Mouse (Mus musculus): Measurements from ENCODE around the gene Nup98. TPM values are rescaled to one million over a fixed set of nuclear protein-coding genes. Genes with fewer than 3 reads are reported as not detected.

The Nup98 gene
- polyA plus RNA-seq (2017; shearing (Covaris generic)): 10 to 100 TPM; 23.6 to 25.2 TPM

DNA sequence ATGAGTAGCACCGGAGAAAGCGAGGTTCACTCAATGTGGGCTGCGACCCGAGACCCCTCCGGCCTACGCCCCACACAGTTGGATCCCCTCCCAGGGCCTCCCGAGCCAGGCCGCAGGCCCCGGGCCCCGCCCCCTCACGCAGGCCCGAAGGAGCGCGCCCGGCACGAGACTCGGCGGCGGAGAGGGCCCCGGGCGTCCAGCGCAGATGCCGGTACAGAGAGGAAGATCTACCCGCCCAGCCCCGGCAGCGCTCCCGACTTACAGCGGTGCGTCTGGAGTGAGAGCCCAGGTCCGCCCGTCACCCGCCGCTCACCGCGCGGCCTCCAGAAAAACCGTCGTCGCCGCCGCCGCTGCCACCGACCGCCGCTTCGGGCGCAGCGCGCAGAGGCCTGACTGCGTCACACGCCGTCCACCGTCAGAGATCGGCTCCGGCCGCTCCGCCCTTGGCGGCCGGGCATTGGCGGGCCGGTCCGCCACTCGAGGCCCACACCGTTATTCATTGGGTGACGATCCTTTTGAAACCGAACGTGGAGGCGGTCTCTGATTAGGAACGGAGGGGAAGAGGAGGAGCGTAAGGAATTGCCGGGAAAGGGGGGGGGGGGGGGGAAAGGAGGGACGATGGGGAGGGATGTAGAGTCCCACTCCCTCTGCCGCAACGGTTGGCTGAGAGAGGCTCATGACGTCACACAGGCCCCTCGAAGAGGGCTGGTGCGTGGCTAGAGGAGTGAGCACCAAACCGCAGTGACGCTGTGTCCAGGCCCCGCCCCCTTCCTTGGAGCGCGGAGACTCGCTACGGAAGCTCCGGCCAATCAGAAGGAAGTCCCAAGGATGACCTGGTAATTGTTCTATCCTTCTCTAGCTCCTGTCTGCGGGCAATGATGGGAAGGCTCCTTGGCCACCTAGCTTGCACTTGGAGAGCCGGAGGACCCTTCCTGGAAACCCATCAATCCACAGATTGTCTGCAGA lies at the start of gene Nup98, which contains the start of gene Pgap2:
TSS of gene Nup98 (minus strand) at position 421 of the 966 bp plus-strand sequence.
TSS of gene Pgap2 (plus strand) at position 453 of the 966 bp plus-strand sequence.

DNA sequence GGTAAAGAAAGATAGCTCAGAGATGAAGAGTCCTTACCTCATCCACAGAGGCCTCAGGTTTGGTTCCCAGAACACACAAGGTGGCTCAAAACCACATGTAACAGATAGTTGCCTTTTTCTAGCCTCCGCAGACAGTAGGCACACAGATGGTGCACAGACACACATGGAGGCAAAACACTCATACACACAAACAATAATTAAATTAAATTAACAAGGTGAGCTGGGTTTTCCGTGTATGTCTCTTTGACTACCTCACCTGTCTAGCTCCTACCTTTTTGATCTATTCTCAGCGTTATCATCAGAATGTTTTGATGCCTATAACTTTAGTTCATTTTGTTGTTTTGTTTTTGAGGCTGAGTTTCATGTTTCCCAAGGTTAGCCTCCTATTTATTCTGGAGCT lies 46.0 kb upstream of the Nup98 start, which contains the start of gene Rhog:
TSS of gene Rhog (minus strand) at position 101 of the 400 bp plus-strand sequence.

DNA sequence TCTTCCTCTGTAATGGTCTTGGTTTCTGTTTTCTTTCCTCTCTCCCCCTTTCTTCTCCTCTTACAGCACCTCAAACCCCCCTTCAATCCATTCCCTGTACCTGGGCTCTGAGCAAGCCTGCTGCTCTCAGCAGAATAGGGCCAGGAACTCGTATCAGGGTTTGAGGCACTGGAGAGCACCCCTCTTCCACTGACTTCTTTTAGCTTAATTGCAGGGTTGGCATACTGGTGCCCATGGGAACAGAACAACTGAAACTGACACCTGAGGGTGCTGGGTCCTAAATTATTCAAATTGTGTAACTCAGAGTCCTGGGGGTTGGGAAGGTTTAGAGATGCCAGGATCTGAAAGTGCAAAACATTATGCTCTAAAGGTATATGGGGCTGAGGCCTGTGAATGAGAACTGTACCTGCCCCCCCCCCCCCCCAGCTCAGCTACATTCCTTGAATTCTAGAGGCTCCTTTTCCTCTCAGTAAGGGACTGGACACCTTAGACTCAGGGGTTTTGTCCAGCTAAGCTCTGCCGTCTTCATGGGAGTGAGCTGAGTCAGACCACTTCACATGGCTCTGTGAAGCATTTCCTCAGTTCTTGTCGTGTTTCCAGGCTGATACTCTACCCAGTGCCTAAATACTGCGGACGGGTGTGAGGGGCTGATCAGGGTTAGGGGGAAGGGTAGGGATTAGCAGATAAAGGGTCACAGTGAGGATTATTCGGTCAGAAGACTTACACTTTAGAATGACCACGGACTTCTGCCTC lies 93.2 kb downstream of the Nup98 start, which contains the start of gene Chrna10:
TSS of gene Chrna10 (minus strand) at position 250 of the 753 bp plus-strand sequence.

GRCm38 (mm10) chr7:102109171-102109570 lies 100.8 kb downstream of the Nup98 start, which contains the start of gene Art5:
Gene Art5 (minus strand): TSS chr7:102109489.

DNA sequence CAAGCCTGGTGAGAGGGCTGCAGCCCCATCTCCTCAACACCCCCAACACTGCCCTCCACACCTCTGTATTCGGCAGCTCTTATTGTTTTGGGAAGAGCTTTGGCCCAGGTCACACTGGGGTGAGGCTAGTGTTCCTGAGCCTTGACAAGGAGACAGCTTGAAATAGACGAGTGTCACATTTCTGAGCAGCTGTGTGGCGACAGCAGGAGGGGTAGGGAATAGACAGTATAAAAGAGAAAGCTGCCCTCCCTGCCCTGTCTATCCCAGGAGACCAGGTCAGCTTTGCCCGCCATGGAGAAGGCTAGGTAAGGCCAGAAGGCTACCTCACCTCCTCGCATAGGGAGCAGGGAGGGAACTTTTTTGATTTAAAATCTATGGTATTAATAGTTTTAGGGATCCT lies 108.5 kb downstream of the Nup98 start, which contains the start of gene Art1:
TSS of gene Art1 (plus strand) at position 257 of the 400 bp plus-strand sequence.

GRCm38 (mm10) chr7:102082816-102083215 lies 127.2 kb downstream of the Nup98 start, which contains the start of gene Trpc2:
Gene Trpc2 (plus strand): TSS chr7:102083116.

Other genes starting within 250 kb of the Nup98 start
- gene Il18bp, start 191.5 kb downstream of the Nup98 start, polyA plus RNA-seq (2017; shearing (Covaris generic)): 1 to 10 TPM; 6.6 to 8.5 TPM
- gene Rnf121, start 144.7 kb downstream of the Nup98 start, polyA plus RNA-seq (2017; shearing (Covaris generic)): 10 to 100 TPM; 20.2 to 22.0 TPM
- 10 to 100 TPM; 16.1 to 23.3 TPM for gene Xndc1, start 144.7 kb downstream of the Nup98 start, polyA plus RNA-seq (2017; shearing (Covaris generic))
- gene Xntrpc, start 144.5 kb downstream of the Nup98 start, polyA plus RNA-seq (2017; shearing (Covaris generic)): under 1 TPM; 0.25 to 0.70 TPM
- gene Trpc2, start 127.1 kb downstream of the Nup98 start, polyA plus RNA-seq (2017; shearing (Covaris generic)): under 1 TPM in 1 of 2 experiments, not detected in 1; 0.10 TPM
- gene Art1, start 108.4 kb downstream of the Nup98 start, polyA plus RNA-seq (2017; shearing (Covaris generic)): under 1 TPM in 1 of 2 experiments, not detected in 1; 0.41 TPM
- gene Art5, start 100.7 kb downstream of the Nup98 start, polyA plus RNA-seq (2017; shearing (Covaris generic)): 1 to 10 TPM in 1 of 2 experiments, under 1 TPM in 1; 0.67 to 2.5 TPM
- not detected for gene Chrna10, start 93.3 kb downstream of the Nup98 start, polyA plus RNA-seq (2017; shearing (Covaris generic))
- 10 to 100 TPM; 33.8 to 47.5 TPM for gene Pgap2, start within 50 bp of the Nup98 start, polyA plus RNA-seq (2017; shearing (Covaris generic))
- 100 to 1,000 TPM; 350 to 377 TPM for gene Rhog, start 45.9 kb upstream of the Nup98 start, polyA plus RNA-seq (2017; shearing (Covaris generic))
- gene Stim1, start 57.6 kb upstream of the Nup98 start, polyA plus RNA-seq (2017; shearing (Covaris generic)): 10 to 100 TPM; 61.4 to 81.9 TPM
- gene Rrm1, start 231.5 kb upstream of the Nup98 start, polyA plus RNA-seq (2017; shearing (Covaris generic)): 10 to 100 TPM; 51.7 to 53.1 TPM

Data from activated CD4-positive, CD25-positive, alpha-beta regulatory T cell (primary cell).